Mouse (Mus musculus): ENCODE data around the gene Aip. TPM values are rescaled to one million over a fixed set of nuclear protein-coding genes. Genes with fewer than 3 reads are reported as not detected.

Aip gene
- total and polyA plus RNA-seq, 3 experiments, result 22.3 to 86.6 (median 39.9) TPM

GRCm38 (mm10) chr19:4097441-4097825 lies 28.2 kb downstream of the Aip start:
- ATAC-seq (ENCODE audit: extremely low read depth, insufficient number of reproducible peaks, low FRiP score, poor library complexity, severe bottlenecking) (0 out of 2 replicates have a peak, but pooled peaks have one; percentile 19), DNase-seq (ENCODE audit: low spot score) (peak; percentile 58)
- Histone ChIP-seq H3K9me3 (replicated peaks) (no peaks in the 10 kb centered on the region), H3K4me3 (ENCODE audit: low read depth, low read length) (peak overlapping the region; percentile 78), H3K4me1 (ENCODE audit: insufficient read depth, low read depth, low read length) (peaks cover 63% of the 10 kb centered on the region), H3K27me3 (ENCODE audit: insufficient read depth, low read length) (peaks cover 15% of the 10 kb centered on the region), H3K36me3 (replicated peaks) (peaks cover 31% of the 10 kb centered on the region)
- TF ChIP-seq GATA2 (IDR thresholded peaks at IDR 0.05; ENCODE audit: borderline replicate concordance, low read depth, low read length) (no peak), POLR2AphosphoS5 (IDR thresholded peaks at IDR 0.05; ENCODE audit: insufficient replicate concordance, low read depth, low read length) (no peak), CTCF (IDR thresholded peaks at IDR 0.05; ENCODE audit: low read depth, low read length) (no peak), GATA1 (IDR thresholded peaks at IDR 0.05; ENCODE audit: borderline replicate concordance, low read length) (no peak), TAL1 (conservative IDR thresholded peaks at IDR 0.05; ENCODE audit: low read depth, low read length) (no peak)

GRCm38 (mm10) chr19:4096642-4097440 lies 28.8 kb downstream of the Aip start, which contains the start of gene Cdk2ap2:
TSS of gene Cdk2ap2 (plus strand) at chr19:4097182.
- no peaks in the 10 kb centered on the region for H3K9me3 ChIP-seq (replicated peaks)
- peaks cover 15% of the 10 kb centered on the region for H3K27me3 ChIP-seq (ENCODE audit: insufficient read depth, low read length)
- ATAC-seq (ENCODE audit: extremely low read depth, insufficient number of reproducible peaks, low FRiP score, poor library complexity, severe bottlenecking), result peak; percentile 94
- TF ChIP-seq POLR2AphosphoS5 (IDR thresholded peaks at IDR 0.05; ENCODE audit: insufficient replicate concordance, low read depth, low read length) (no peak), CTCF (IDR thresholded peaks at IDR 0.05; ENCODE audit: low read depth, low read length) (no peak), GATA2 (IDR thresholded peaks at IDR 0.05; ENCODE audit: borderline replicate concordance, low read depth, low read length) (no peak), TAL1 (conservative IDR thresholded peaks at IDR 0.05; ENCODE audit: low read depth, low read length) (no peak), GATA1 (IDR thresholded peaks at IDR 0.05; ENCODE audit: borderline replicate concordance, low read length) (no peak)
- peaks cover 25% of the 10 kb centered on the region for H3K36me3 ChIP-seq (replicated peaks)
- DNase-seq (ENCODE audit: low spot score), result peak; percentile 99
- H3K4me1 ChIP-seq (ENCODE audit: insufficient read depth, low read depth, low read length), result peaks cover 60% of the 10 kb centered on the region
- H3K4me3 ChIP-seq (ENCODE audit: low read depth, low read length), result peak within 1 kb of the TSS; percentile 78

GRCm38 (mm10) chr19:4095802-4096201 lies 29.9 kb downstream of the Aip start:
- ATAC-seq (ENCODE audit: extremely low read depth, insufficient number of reproducible peaks, low FRiP score, poor library complexity, severe bottlenecking), result no peak
- Histone ChIP-seq H3K4me1 (ENCODE audit: insufficient read depth, low read depth, low read length) (peaks cover 53% of the 10 kb centered on the region), H3K9me3 (replicated peaks) (no peaks in the 10 kb centered on the region), H3K27me3 (ENCODE audit: insufficient read depth, low read length) (peaks cover 15% of the 10 kb centered on the region), H3K36me3 (replicated peaks) (peaks cover 15% of the 10 kb centered on the region), H3K4me3 (ENCODE audit: low read depth, low read length) (no peak overlapping the region)
- no peak for DNase-seq (ENCODE audit: low spot score)
- TF ChIP-seq CTCF (IDR thresholded peaks at IDR 0.05; ENCODE audit: low read depth, low read length) (no peak), TAL1 (conservative IDR thresholded peaks at IDR 0.05; ENCODE audit: low read depth, low read length) (no peak), POLR2AphosphoS5 (IDR thresholded peaks at IDR 0.05; ENCODE audit: insufficient replicate concordance, low read depth, low read length) (no peak), GATA1 (IDR thresholded peaks at IDR 0.05; ENCODE audit: borderline replicate concordance, low read length) (no peak)

- no peaks in the 10 kb centered on the region for H3K9me3 ChIP-seq (replicated peaks)
- ATAC-seq (ENCODE audit: extremely low read depth, insufficient number of reproducible peaks, low FRiP score, poor library complexity, severe bottlenecking), result no peak
- TF ChIP-seq CTCF (IDR thresholded peaks at IDR 0.05; ENCODE audit: low read depth, low read length) (no peak), TAL1 (conservative IDR thresholded peaks at IDR 0.05; ENCODE audit: low read depth, low read length) (no peak), GATA1 (IDR thresholded peaks at IDR 0.05; ENCODE audit: borderline replicate concordance, low read length) (no peak), GATA2 (IDR thresholded peaks at IDR 0.05; ENCODE audit: borderline replicate concordance, low read depth, low read length) (no peak), POLR2AphosphoS5 (IDR thresholded peaks at IDR 0.05; ENCODE audit: insufficient replicate concordance, low read depth, low read length) (no peak)
- H3K27me3 ChIP-seq (ENCODE audit: insufficient read depth, low read length), result peaks cover 20% of the 10 kb centered on the region
- DNase-seq (ENCODE audit: low spot score), result no peak
- peaks cover 44% of the 10 kb centered on the region for H3K4me1 ChIP-seq (ENCODE audit: insufficient read depth, low read depth, low read length)
- no peak overlapping the region for H3K4me3 ChIP-seq (ENCODE audit: low read depth, low read length)
- H3K36me3 ChIP-seq (replicated peaks), result peaks cover 15% of the 10 kb centered on the region
These were observed 30.8 kb downstream of the Aip start for GRCm38 (mm10) chr19:4094774-4095303.

- Histone ChIP-seq H3K4me3 (ENCODE audit: low read depth, low read length) (no peak overlapping the region), H3K36me3 (replicated peaks) (peaks cover 15% of the 10 kb centered on the region), H3K4me1 (ENCODE audit: insufficient read depth, low read depth, low read length) (peaks cover 40% of the 10 kb centered on the region), H3K27me3 (ENCODE audit: insufficient read depth, low read length) (peaks cover 23% of the 10 kb centered on the region), H3K9me3 (replicated peaks) (no peaks in the 10 kb centered on the region)
- TF ChIP-seq GATA1 (IDR thresholded peaks at IDR 0.05; ENCODE audit: borderline replicate concordance, low read length) (no peak), GATA2 (IDR thresholded peaks at IDR 0.05; ENCODE audit: borderline replicate concordance, low read depth, low read length) (no peak), TAL1 (conservative IDR thresholded peaks at IDR 0.05; ENCODE audit: low read depth, low read length) (no peak), POLR2AphosphoS5 (IDR thresholded peaks at IDR 0.05; ENCODE audit: insufficient replicate concordance, low read depth, low read length) (no peak), CTCF (IDR thresholded peaks at IDR 0.05; ENCODE audit: low read depth, low read length) (no peak)
- no peak for DNase-seq (ENCODE audit: low spot score)
- no peak for ATAC-seq (ENCODE audit: extremely low read depth, insufficient number of reproducible peaks, low FRiP score, poor library complexity, severe bottlenecking)
These were observed 31.3 kb downstream of the Aip start for GRCm38 (mm10) chr19:4094348-4094747.

GRCm38 (mm10) chr19:4093772-4094171 lies 31.9 kb downstream of the Aip start:
- H3K27me3 ChIP-seq (ENCODE audit: insufficient read depth, low read length), result peaks cover 29% of the 10 kb centered on the region
- no peak for TF ChIP-seq GATA2 (IDR thresholded peaks at IDR 0.05; ENCODE audit: borderline replicate concordance, low read depth, low read length)
- no peak overlapping the region for H3K4me3 ChIP-seq (ENCODE audit: low read depth, low read length)
- ATAC-seq (ENCODE audit: extremely low read depth, insufficient number of reproducible peaks, low FRiP score, poor library complexity, severe bottlenecking), result no peak
- no peaks in the 10 kb centered on the region for H3K9me3 ChIP-seq (replicated peaks)
- peaks cover 12% of the 10 kb centered on the region for H3K36me3 ChIP-seq (replicated peaks)
- no peak for DNase-seq (ENCODE audit: low spot score)
- peaks cover 34% of the 10 kb centered on the region for H3K4me1 ChIP-seq (ENCODE audit: insufficient read depth, low read depth, low read length)
